Mouse (Mus musculus) small intestine, adult 2 months (tissue): ENCODE measurements around the gene Atf3.

ENCODE experiments used
- CTCF ChIP-seq: fragments of 200-500 bp; IDR thresholded peaks from 2 replicates; pipeline ENCODE4 v1.5.1; 2012; ENCODE audit warnings: low read depth, mild to moderate bottlenecking, control low read depth, inconsistent platforms, low read length, moderate library complexity, mixed read lengths; ENCODE audit not compliant: insufficient replicate concordance, insufficient read length; ENCODE audit errors: extremely low read depth
- POLR2A ChIP-seq: fragments of 200-500 bp; IDR thresholded peaks from 2 replicates; pipeline ENCODE4 v1.6.1; 2012; ENCODE audit warnings: low read depth, mild to moderate bottlenecking, control low read depth, inconsistent platforms, low read length, moderate library complexity

DNA sequence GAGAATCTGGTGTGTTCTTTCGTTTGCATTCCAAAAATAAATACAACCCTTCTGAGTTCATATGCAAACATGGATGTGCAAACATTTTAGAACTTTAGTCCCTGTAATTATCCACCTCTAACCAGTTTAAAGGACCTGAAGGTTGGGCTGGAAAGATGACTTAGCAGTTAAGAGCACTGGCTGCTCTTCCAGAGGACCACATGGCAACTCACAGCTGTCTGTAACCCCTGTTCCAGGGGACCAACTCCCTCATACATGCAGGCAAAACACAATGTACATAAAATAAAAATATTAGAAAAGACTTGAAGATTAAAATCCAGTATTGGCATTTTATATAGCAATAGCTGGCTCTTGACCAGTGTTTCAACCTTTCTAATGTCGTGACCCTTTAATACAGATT, 7.9 kb upstream of the Atf3 start:
- TF ChIP-seq POLR2A: no peak
- TF ChIP-seq CTCF: no peak
